Mouse (Mus musculus) frontal cortex, postnatal 25 days (tissue): Measurements from ENCODE around the gene Cmas.

ENCODE experiments used
- DNase-seq, 2 experiments: peaks; one replicate each; pipeline ENCODE4 v3.0.0; 2022; ENCODE audit warnings: low spot score in 2 of 2

Gene Cmas

GRCm38 (mm10) chr6:142756507-142757333, at the start of gene Cmas:
Cmas (plus strand) TSS chr6:142756686.
- peak; percentile 78 to 84 for DNase-seq

GRCm38 (mm10) chr6:142706688-142707087, 49.8 kb upstream of the Cmas start:
- no peak for DNase-seq

- DNase-seq = no peak
Measured at GRCm38 (mm10) chr6:142708369-142708768, 48.1 kb upstream of the Cmas start.

- no peak for DNase-seq
Measured at GRCm38 (mm10) chr6:142710690-142711089, 45.8 kb upstream of the Cmas start.

DNA sequence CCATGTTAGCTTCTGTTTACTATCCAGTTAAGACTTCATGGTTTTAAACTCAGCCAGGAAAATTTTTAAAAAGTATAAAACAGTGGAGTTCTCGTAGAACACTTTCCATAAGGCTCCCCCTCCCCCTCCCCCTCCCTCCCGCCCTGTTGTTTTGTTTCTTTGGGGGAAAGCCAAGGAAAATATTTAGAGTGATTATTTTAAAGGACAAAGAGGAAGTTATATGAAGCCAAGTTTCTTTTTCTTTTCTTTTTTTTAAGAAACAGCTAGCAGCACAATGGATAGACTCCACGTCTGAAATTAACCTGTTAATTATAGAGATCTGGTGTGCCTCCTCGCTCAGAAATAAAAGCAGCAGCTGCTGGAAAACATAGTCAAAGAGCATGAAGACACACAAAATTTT, 45.4 kb upstream of the Cmas start:
- DNase-seq = no peak

- no peak for DNase-seq
Measured at GRCm38 (mm10) chr6:142715026-142715425, 41.5 kb upstream of the Cmas start.

GRCm38 (mm10) chr6:142717186-142717585, 39.3 kb upstream of the Cmas start:
- DNase-seq = no peak

GRCm38 (mm10) chr6:142718167-142718566, 38.3 kb upstream of the Cmas start:
- no peak for DNase-seq

DNA sequence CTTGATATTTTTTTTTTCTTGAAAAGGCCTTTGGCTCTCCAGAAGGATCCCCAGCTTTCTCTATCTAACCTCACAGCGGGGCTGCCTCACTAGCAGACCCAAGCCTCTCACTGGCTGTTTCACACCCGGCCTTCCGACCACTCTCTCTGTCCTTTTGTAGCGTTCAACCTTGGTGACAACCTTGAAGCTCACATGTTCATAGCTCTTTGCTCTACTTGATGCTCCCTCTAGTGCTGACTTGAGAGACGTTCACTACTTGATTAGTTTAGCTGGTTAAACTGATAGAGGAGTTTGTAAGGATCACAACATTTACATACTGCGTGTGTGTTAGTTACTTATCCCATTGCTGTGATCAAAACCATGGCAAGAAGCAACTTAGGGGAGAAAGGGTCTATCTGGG, 35.8 kb upstream of the Cmas start:
- no peak for DNase-seq

DNA sequence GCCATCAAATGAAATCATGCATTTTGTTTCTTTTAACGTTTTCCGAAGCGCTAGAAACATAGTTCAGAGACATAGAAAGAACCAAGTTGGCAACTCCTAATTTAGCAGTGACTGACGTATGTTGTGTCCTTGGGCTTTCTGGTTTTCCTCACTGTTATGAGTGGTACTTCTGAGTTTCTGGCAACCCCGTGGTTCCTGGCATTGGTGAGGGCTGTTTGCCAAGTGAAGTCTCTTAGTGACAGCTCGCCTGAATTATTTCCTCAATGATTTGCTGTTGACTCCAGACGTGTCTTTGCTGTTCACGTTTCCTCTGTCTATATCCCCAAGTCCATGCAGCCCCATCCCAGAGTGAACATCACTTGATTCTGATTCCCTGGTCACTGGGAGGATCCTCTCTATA, 34.8 kb upstream of the Cmas start:
- no peak for DNase-seq

DNA sequence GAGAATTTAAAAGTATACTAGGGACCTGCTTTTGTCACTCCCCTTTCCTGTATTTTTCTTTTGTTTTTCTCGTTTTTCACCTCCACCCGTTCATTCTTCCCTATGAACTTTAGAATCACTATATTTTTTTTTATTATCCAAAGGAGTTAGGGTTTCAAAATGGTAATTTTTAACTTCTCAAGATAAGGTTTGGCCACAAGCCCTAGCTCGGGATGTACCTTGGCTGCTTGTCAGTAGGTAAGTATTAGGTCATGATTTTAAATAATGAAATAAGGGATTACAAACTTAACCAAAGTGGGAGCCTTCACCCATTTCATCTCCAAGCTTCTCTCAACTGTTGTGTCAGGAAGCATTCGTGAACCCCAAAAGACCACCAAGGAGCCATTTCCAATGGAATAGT, 30.5 kb upstream of the Cmas start:
- no peak for DNase-seq

DNA sequence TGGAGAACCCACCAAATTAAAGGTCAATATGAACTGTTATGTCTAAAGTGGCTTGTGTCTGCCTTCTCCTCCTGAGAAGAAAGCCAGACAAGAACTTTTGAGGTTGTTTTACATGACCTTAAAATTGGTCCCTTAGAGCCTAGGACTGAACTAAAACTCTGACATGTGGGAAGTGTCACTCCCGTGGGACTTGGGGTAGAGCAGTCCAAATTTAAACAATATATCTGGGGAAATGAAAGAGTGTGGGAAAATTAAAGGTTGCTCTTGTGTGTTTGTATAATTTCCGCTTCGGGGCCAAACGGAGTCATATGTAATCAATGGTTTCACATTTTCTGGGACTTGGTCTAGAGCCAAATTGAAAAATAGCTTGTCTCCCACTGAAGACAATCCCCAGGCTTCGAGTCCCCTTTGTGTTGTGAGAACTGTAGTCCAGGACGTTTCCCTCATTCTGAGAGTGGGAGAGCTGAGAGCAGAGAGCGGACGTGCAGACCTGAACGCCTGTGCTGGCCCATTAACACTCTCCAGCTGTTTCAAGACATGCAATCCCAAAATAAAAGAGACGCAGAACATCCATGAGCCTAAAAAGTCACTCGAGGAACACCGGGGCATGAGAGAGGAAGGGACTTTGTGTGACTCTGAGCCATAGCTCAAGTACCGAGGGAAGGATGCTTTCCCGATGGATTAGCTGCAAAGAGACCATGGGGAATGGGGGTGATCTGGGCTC, 23.8 kb upstream of the Cmas start:
- DNase-seq = no peak

- DNase-seq = no peak
Measured at GRCm38 (mm10) chr6:142735302-142736005, 21.0 kb upstream of the Cmas start.

GRCm38 (mm10) chr6:142738225-142738624, 18.3 kb upstream of the Cmas start:
- DNase-seq = no peak

DNA sequence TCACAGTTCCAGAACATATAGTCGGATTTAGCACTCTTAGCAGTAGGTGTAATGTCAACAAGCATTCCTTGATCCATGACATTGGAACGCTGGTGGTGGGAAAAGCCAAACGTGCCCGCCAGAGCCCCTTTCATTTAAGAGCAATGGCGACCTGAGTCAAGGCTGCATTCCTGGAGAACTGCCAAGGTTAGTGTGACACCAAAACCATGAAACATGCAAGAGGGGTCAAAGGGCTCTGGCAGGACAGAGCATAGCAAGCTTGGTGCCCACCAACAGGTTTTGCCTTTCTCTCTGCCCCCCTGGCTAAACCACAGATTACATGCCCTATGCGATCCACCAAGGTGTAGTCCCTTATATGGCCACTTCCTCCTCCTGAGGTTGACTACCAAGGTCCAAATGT, 17.8 kb upstream of the Cmas start:
- DNase-seq = no peak

DNA sequence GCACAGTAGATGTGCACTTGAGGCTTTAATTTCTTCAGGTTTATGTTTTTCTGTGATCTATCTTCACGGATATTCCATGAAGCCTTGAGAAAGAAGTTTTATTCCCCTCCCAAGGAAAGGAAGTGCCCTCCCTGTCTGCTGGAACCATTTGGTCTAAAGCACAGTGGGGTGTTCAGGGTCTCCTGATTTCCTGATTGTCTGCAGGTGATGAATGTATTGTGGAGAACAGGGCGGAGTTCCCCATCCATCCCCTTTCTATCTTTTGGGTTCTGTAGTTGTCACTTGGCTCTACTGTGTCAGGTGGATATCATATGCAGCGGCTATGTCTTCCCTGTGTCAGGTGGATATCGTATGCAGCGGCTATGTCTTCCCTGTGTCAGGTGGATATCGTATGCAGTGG, 14.7 kb upstream of the Cmas start:
- DNase-seq = no peak

DNA sequence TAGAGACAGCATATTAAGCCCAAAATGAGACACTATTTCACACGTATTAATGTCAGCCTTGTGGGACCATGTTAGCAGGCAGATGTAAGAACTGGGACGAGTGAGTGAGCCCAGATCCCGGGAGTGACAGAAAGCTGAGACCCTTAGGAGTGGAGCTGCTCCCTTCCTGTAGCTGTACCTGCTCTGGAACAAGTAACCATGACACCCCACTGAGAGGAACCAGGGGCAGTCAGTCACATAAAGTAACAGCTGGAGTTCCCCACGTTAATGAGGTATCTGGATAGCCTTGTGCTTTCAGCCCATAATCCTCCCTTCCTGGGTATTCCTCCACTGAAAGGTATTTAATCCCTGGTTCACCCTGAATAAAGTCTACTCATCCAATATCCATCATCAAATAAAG, 13.3 kb upstream of the Cmas start:
- DNase-seq = no peak

DNA sequence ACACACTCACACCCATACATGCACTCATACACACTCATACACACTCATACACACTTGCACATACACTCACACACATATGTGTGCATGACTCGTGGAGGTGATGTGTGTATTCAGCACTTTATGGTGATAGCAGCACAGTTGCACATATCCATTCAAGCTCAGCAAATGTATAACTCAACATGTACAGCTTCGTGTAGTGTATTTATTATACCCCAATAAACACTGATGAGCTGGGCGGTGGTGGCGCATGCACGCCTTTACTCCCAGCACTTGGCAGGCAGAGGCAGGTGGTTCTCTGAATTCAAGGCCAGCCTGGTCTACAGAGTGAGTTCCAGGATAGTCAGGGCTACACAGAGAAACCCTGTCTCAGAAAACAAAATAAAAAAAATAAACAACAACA, 11.0 kb upstream of the Cmas start:
- DNase-seq = no peak

- DNase-seq = no peak
Measured at GRCm38 (mm10) chr6:142746765-142747164, 9.7 kb upstream of the Cmas start.

GRCm38 (mm10) chr6:142747165-142747564, 9.3 kb upstream of the Cmas start:
- DNase-seq = no peak

DNA sequence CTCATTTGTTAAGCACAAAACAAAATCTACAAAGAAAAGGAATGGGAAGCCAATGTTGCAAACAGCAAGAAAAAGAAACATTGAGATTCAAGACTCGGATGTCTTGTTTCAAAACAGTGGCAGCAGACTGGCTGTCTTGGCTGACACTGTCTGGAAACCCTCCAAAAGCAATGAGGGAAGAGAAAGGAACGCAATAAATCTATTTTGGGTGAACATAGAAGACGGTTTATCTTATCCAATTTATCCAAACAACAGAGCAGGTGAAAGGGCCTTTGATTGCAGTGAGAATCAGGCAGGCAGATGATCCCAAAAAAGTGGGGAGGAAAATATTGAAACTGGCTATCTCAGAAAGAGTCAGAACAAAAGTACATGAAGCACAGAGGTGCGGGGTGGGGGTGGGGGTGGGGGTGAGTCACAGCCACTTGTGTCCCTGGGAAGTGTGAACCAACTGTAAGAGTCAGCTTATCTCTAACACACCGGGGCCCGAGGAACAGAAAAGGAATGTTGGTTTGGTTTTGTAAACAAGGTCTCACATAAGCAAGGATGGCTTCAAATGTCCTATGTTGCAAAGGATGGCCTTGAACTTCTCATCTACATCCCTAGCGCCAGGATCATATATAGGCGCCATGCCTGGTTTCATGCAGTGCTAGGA, 8.3 kb upstream of the Cmas start:
- DNase-seq = no peak

DNA sequence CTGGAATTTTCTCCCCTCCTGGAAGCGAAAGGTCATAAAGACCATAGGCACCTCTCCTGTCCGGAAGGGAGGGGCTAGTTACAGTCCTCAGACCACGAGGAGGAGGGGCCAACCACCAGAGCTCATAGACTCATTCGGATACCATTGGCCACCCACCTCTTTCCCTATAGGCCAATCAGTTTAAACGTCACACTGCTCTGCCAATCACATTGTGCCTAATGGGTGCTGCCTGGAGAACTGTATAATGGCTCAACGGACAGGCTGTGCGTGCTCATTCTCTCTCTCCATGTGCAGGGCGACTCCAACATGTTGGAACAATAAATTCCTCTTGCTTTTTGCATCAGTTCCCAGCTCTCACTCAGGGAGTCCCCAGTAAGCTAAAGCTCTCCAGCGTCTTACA, 5.1 kb upstream of the Cmas start:
- no peak for DNase-seq
